Mouse (Mus musculus): ENCODE data around the gene Cers5. TPM values are rescaled to one million over a fixed set of nuclear protein-coding genes. Genes with fewer than 3 reads are reported as not detected.

The Cers5 gene
- total and polyA plus RNA-seq, 3 experiments: 0.45 to 6.1 (median 0.77) TPM

DNA sequence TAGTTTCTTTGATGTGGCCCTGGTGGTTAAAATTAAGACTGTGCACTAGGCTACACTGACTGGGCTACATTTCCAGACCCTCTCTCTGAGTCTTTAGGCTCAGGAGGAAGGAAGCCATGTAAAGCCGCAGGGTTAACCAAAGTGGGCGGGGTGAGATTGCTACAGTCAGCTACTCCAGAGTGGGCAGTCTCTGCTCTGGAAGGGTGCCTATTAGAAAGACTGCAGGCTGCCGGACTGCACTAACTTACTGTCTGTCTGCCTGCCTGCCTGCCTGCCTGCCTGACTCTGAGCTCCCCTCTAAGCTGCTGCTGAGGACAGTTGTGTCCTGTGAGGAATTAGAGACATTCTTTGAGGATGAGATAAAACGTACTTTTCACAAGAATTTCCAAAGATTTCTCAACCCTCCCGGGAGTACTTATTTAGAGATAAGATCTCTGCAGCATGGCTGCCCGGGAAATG, 30.5 kb upstream of the Cers5 start:
- Histone ChIP-seq H3K36me3 (replicated peaks) (no peaks in the 10 kb centered on the region), H3K4me1 (ENCODE audit: insufficient read depth, low read depth, low read length) (no peaks in the 10 kb centered on the region), H3K9me3 (replicated peaks) (no peaks in the 10 kb centered on the region), H3K4me3 (ENCODE audit: low read depth, low read length) (no peak overlapping the region), H3K27me3 (ENCODE audit: insufficient read depth, low read length) (0 out of 2 replicates have a peak, but pooled peaks cover 3% of the 10 kb centered on the region)
- DNase-seq (ENCODE audit: low spot score) (no peak), ATAC-seq (ENCODE audit: extremely low read depth, insufficient number of reproducible peaks, low FRiP score, poor library complexity, severe bottlenecking) (no peak)
- TF ChIP-seq TAL1 (conservative IDR thresholded peaks at IDR 0.05; ENCODE audit: low read depth, low read length): no peak
- TF ChIP-seq GATA2 (IDR thresholded peaks at IDR 0.05; ENCODE audit: borderline replicate concordance, low read depth, low read length): no peak
- TF ChIP-seq CTCF (IDR thresholded peaks at IDR 0.05; ENCODE audit: low read depth, low read length): no peak

DNA sequence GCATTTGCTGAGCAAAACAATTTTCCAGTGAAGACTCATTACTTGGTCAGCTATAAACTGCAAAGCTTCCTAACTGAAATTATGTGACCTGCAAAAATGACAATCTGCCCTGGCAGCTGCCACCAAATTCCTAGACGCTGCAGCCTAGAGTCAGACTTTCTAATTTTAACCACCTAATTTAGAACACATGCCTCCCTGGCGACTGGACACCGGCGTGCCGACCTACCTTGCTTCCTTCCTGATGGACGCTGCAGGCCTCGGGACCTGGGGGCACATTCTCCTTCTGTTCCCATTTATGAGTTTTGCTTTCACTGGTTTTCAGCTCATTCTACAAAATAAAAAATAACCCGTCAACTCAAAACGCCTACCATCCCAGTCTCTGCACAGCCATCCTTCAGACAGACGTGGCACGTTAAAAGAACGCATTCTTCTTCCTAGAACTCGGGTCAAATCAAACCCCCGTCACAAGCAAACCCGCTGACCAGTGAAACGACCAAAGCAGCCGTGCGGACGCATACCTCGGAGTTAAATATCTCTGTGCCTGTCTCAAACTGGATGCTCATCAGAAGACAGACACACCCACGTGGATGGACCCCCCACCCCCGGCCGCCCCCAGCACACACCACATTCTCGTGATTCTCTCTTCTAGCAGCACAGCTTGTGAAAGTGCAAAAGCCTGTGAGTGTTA, 29.3 kb upstream of the Cers5 start:
- no peaks in the 10 kb centered on the region for H3K4me1 ChIP-seq (ENCODE audit: insufficient read depth, low read depth, low read length)
- TF ChIP-seq GATA1 (IDR thresholded peaks at IDR 0.05; ENCODE audit: borderline replicate concordance, low read length) (no peak), TAL1 (conservative IDR thresholded peaks at IDR 0.05; ENCODE audit: low read depth, low read length) (no peak), CTCF (IDR thresholded peaks at IDR 0.05; ENCODE audit: low read depth, low read length) (no peak), GATA2 (IDR thresholded peaks at IDR 0.05; ENCODE audit: borderline replicate concordance, low read depth, low read length) (no peak), POLR2AphosphoS5 (IDR thresholded peaks at IDR 0.05; ENCODE audit: insufficient replicate concordance, low read depth, low read length) (no peak)
- DNase-seq (ENCODE audit: low spot score): no peak
- ATAC-seq (ENCODE audit: extremely low read depth, insufficient number of reproducible peaks, low FRiP score, poor library complexity, severe bottlenecking): no peak
- no peaks in the 10 kb centered on the region for H3K36me3 ChIP-seq (replicated peaks)
- no peak overlapping the region for H3K4me3 ChIP-seq (ENCODE audit: low read depth, low read length)
- 0 out of 2 replicates have a peak, but pooled peaks cover 3% of the 10 kb centered on the region for H3K27me3 ChIP-seq (ENCODE audit: insufficient read depth, low read length)
- no peaks in the 10 kb centered on the region for H3K9me3 ChIP-seq (replicated peaks)

DNA sequence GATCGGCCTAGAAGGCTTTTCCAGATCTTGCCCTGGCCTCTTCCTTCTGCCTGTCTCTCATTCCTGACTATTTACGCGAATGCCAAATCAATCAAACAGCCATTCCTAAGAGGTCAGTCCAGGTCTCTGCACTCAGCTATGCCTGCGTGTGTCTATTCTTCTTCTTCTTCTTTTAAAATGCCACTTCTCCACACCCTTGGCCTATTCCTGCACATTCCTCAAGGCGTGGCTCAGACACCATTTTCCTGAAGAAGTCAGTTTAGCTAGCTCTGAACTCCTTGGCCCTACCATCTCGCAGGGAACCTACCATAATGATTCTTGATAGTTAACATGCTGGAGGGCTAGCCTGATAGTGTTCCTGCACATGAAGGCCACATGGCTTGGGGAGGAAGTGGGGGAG, 27.0 kb upstream of the Cers5 start:
- TF ChIP-seq POLR2AphosphoS5 (IDR thresholded peaks at IDR 0.05; ENCODE audit: insufficient replicate concordance, low read depth, low read length) (no peak), GATA2 (IDR thresholded peaks at IDR 0.05; ENCODE audit: borderline replicate concordance, low read depth, low read length) (no peak), CTCF (IDR thresholded peaks at IDR 0.05; ENCODE audit: low read depth, low read length) (no peak), GATA1 (IDR thresholded peaks at IDR 0.05; ENCODE audit: borderline replicate concordance, low read length) (no peak), TAL1 (conservative IDR thresholded peaks at IDR 0.05; ENCODE audit: low read depth, low read length) (no peak)
- DNase-seq (ENCODE audit: low spot score) (no peak), ATAC-seq (ENCODE audit: extremely low read depth, insufficient number of reproducible peaks, low FRiP score, poor library complexity, severe bottlenecking) (no peak)
- Histone ChIP-seq H3K4me3 (ENCODE audit: low read depth, low read length) (no peak overlapping the region), H3K36me3 (replicated peaks) (no peaks in the 10 kb centered on the region), H3K4me1 (ENCODE audit: insufficient read depth, low read depth, low read length) (no peaks in the 10 kb centered on the region), H3K9me3 (replicated peaks) (no peaks in the 10 kb centered on the region), H3K27me3 (ENCODE audit: insufficient read depth, low read length) (0 out of 2 replicates have a peak, but pooled peaks cover 3% of the 10 kb centered on the region)

DNA sequence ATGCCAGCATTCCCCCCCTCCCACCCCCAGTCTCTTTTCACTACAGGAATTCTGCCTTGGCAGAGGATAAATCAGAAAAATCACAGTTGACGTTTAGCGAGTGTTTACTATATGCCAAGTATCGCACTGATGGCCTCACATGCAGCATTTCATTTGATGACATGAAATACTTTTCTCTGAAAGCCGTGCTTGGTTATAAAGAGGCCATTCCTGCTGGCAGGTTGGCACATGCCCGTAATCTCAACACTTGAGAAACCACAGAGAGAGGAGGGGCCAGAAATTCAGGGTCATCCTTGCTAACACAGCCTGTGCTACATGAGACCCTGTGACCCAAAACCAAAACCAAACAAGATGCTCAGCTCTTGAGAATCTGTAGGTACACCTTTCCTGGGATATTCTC, 25.2 kb upstream of the Cers5 start:
- Histone ChIP-seq H3K4me3 (ENCODE audit: low read depth, low read length) (no peak overlapping the region), H3K9me3 (replicated peaks) (no peaks in the 10 kb centered on the region), H3K4me1 (ENCODE audit: insufficient read depth, low read depth, low read length) (no peaks in the 10 kb centered on the region), H3K36me3 (replicated peaks) (no peaks in the 10 kb centered on the region), H3K27me3 (ENCODE audit: insufficient read depth, low read length) (0 out of 2 replicates have a peak, but pooled peaks cover 3% of the 10 kb centered on the region)
- TF ChIP-seq GATA1 (IDR thresholded peaks at IDR 0.05; ENCODE audit: borderline replicate concordance, low read length) (no peak), TAL1 (conservative IDR thresholded peaks at IDR 0.05; ENCODE audit: low read depth, low read length) (no peak), GATA2 (IDR thresholded peaks at IDR 0.05; ENCODE audit: borderline replicate concordance, low read depth, low read length) (no peak), POLR2AphosphoS5 (IDR thresholded peaks at IDR 0.05; ENCODE audit: insufficient replicate concordance, low read depth, low read length) (no peak), CTCF (IDR thresholded peaks at IDR 0.05; ENCODE audit: low read depth, low read length) (no peak)
- ATAC-seq (ENCODE audit: extremely low read depth, insufficient number of reproducible peaks, low FRiP score, poor library complexity, severe bottlenecking): no peak
- DNase-seq (ENCODE audit: low spot score): no peak

DNA sequence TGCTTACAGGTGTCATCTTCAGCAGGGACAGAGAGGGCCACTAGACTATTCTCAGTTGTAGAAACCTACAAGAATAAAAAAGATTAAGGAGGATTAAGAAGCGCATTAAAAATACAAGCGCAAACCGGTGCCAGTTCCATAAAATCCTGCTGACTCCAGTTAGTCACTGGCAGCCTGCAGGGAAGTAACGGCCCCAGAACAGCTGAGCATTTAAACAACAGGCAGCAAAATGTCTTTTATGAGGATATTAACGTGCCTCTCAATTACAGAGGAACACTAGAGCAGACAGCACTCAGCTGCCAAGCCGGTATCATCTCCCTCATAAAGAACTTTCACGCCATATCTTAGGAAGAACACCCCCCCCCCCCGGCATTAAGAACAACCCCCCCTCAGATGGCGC, 24.1 kb upstream of the Cers5 start:
- H3K36me3 ChIP-seq (replicated peaks): no peaks in the 10 kb centered on the region
- TF ChIP-seq CTCF (IDR thresholded peaks at IDR 0.05; ENCODE audit: low read depth, low read length) (no peak), GATA1 (IDR thresholded peaks at IDR 0.05; ENCODE audit: borderline replicate concordance, low read length) (no peak), GATA2 (IDR thresholded peaks at IDR 0.05; ENCODE audit: borderline replicate concordance, low read depth, low read length) (no peak), TAL1 (conservative IDR thresholded peaks at IDR 0.05; ENCODE audit: low read depth, low read length) (no peak), POLR2AphosphoS5 (IDR thresholded peaks at IDR 0.05; ENCODE audit: insufficient replicate concordance, low read depth, low read length) (no peak)
- ATAC-seq (ENCODE audit: extremely low read depth, insufficient number of reproducible peaks, low FRiP score, poor library complexity, severe bottlenecking) (no peak), DNase-seq (ENCODE audit: low spot score) (no peak)
- no peaks in the 10 kb centered on the region for H3K4me1 ChIP-seq (ENCODE audit: insufficient read depth, low read depth, low read length)
- H3K27me3 ChIP-seq (ENCODE audit: insufficient read depth, low read length): no peaks in the 10 kb centered on the region
- H3K9me3 ChIP-seq (replicated peaks): no peaks in the 10 kb centered on the region
- H3K4me3 ChIP-seq (ENCODE audit: low read depth, low read length): no peak overlapping the region

DNA sequence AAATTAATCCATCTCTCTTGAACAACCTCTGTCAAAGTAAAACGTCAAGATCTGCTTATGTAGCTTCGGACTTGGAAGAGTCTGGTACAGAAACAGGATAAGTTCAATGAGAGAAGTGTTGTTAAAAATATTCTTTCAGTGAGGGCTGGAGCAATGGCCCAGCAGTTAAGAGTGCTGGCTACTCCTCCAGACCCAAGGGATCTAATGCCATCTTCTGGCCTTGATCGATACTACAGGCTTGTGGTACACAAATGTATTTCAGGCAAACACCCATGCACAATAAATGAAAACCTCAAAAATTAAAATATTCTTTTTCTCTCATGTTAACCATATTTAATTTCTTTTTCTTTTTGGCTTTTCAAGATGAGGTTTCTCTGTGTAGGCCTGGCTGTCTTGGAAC, 23.4 kb upstream of the Cers5 start:
- no peaks in the 10 kb centered on the region for H3K4me1 ChIP-seq (ENCODE audit: insufficient read depth, low read depth, low read length)
- DNase-seq (ENCODE audit: low spot score) (no peak), ATAC-seq (ENCODE audit: extremely low read depth, insufficient number of reproducible peaks, low FRiP score, poor library complexity, severe bottlenecking) (no peak)
- H3K27me3 ChIP-seq (ENCODE audit: insufficient read depth, low read length): no peaks in the 10 kb centered on the region
- H3K4me3 ChIP-seq (ENCODE audit: low read depth, low read length): no peak overlapping the region
- H3K36me3 ChIP-seq (replicated peaks): no peaks in the 10 kb centered on the region
- H3K9me3 ChIP-seq (replicated peaks): no peaks in the 10 kb centered on the region
- no peak for TF ChIP-seq POLR2AphosphoS5 (IDR thresholded peaks at IDR 0.05; ENCODE audit: insufficient replicate concordance, low read depth, low read length)
- no peak for TF ChIP-seq GATA1 (IDR thresholded peaks at IDR 0.05; ENCODE audit: borderline replicate concordance, low read length)
- no peak for TF ChIP-seq GATA2 (IDR thresholded peaks at IDR 0.05; ENCODE audit: borderline replicate concordance, low read depth, low read length)
- TF ChIP-seq CTCF (IDR thresholded peaks at IDR 0.05; ENCODE audit: low read depth, low read length): no peak
- no peak for TF ChIP-seq TAL1 (conservative IDR thresholded peaks at IDR 0.05; ENCODE audit: low read depth, low read length)
